Mouse (Mus musculus) small intestine, adult 2 months (tissue): ENCODE measurements around the gene Morn5. TPM values are rescaled to one million over a fixed set of nuclear protein-coding genes. Genes with fewer than 3 reads are reported as not detected.

Experiments used
- H3K27ac ChIP-seq: fragments of 200-500 bp; 2 replicates; pipeline ENCODE4 v1.5.1; 2012; ENCODE audit warnings: low read depth, low read length, control low read depth, inconsistent platforms; ENCODE audit not compliant: insufficient read depth
- H3K27me3 ChIP-seq: fragments of 200-500 bp; 2 replicates; pipeline ENCODE4 v1.6.1; 2012; ENCODE audit warnings: mild to moderate bottlenecking, moderate library complexity, low read length, inconsistent platforms; ENCODE audit not compliant: control insufficient read depth, insufficient read depth
- H3K36me3 ChIP-seq: fragments of 200-500 bp; 2 replicates; pipeline ENCODE4 v1.6.1; 2012; ENCODE audit warnings: mild to moderate bottlenecking, low read length, control low read depth, inconsistent platforms; ENCODE audit not compliant: control insufficient read depth, insufficient read depth
- H3K4me1 ChIP-seq: fragments of 200-500 bp; 2 replicates; pipeline ENCODE4 v1.6.1; 2012; ENCODE audit warnings: low read length, inconsistent platforms, mixed read lengths; ENCODE audit not compliant: control insufficient read depth, insufficient read depth, insufficient read length
- H3K4me3 ChIP-seq: fragments of 200-500 bp; 2 replicates; pipeline ENCODE4 v1.5.1; 2012; ENCODE audit warnings: low read depth, mild to moderate bottlenecking, control low read depth, inconsistent platforms, low read length, moderate library complexity
- CTCF ChIP-seq: fragments of 200-500 bp; IDR thresholded peaks from 2 replicates; pipeline ENCODE4 v1.5.1; 2012; ENCODE audit warnings: low read depth, mild to moderate bottlenecking, control low read depth, inconsistent platforms, low read length, moderate library complexity, mixed read lengths; ENCODE audit not compliant: insufficient replicate concordance, insufficient read length; ENCODE audit errors: extremely low read depth
- POLR2A ChIP-seq: fragments of 200-500 bp; IDR thresholded peaks from 2 replicates; pipeline ENCODE4 v1.6.1; 2012; ENCODE audit warnings: low read depth, mild to moderate bottlenecking, control low read depth, inconsistent platforms, low read length, moderate library complexity
- WGBS: fragments of 180-500 bp; shearing (Covaris S2); methylation state at CpG from one replicate; pipeline ENCODE4 v1.1.7; 2018; 5-methylcytosine and 5-hydroxymethylcytosine counted together
- polyA plus RNA-seq: library from polyadenylated mRNA; depleted of rRNA; stranded (reverse); fragments of >200 nt; gene quantifications from 2 replicates; pipeline ENCODE4 v1.2.3, GENCODE M21; 2012; rRNA removed

Morn5 gene
- not detected in 2 replicates for polyA plus RNA-seq

DNA sequence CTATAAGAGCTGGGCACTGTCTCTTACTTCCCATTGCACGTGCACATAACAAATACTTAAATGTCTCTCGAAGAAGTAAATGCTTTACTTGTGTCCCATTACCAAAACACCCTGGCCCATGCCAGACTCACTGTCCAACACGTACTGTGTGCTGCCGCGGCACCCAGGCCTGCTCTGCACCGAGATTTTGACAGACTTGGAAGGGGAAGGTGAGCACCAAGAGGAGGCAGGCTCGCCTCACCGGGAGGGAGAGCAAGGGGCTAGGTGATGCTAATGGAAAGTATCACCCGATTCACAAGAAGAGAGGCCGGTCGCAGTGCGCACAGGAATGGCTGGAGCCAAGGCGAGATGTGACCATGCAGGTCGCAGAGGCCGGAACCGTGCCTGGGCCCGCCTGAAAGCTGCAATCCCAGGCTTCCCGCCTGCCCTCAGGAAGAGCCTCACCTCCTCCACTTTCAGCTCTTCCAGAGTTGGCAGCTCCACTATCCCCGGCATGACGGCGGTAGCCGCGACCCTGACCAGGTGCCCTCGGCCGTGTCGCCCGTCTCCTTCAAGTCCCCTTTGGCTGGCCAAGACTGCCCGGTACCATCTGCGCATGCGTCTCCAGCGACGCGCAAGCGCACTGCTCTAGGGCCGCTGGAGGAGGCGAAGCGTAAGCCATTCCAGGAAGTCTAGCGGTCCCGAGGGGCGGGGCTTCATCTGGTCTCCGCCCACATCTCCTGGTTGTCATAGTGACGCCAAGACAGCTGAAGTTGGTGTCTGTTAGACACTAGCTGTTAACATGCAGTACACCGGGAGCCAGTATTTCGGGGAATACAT, at the start of gene Morn5, which contains the start of gene Ndufa8:
Gene Morn5, plus strand, starts transcription at position 711 of the 819 bp plus-strand sequence.
Gene Ndufa8, minus strand, starts transcription at position 659 of the 819 bp plus-strand sequence.
- H3K4me1 ChIP-seq = peaks cover 4% of the 10 kb centered on the region; the same call in 1 of the 2 replicates
- H3K4me3 ChIP-seq = peak within 1 kb of the TSS; percentile 78
- TF ChIP-seq POLR2A (peak; percentile 75), CTCF (no peak)
- peak within 1 kb of the TSS; percentile 33 for H3K27ac ChIP-seq
- whole genome bisulfite sequencing = under 1% methylated on average over 44 of the region's 44 CpGs
- H3K36me3 ChIP-seq = peaks cover 2% of the 10 kb centered on the region
- no peaks in the 10 kb centered on the region for H3K27me3 ChIP-seq

DNA sequence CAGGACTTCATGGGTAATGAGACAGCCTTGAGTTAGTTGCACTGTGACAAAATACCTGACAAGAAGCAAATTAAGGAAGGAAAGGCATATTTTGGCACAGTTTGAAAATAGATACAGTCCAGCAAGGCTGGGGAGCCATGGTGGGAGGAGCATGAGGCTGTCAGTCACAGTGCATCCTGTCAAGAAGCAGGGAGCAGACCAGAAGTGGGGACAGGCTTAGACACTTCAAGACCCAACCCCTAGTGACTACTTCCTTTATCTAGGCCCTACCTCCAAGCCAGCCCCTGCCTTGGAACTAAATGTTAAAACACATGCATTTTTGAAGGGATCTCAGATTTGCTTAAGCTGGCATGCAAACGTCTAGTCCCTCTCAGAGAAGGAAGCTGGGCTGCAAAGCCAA, 48.9 kb upstream of the Morn5 start:
- no peak for TF ChIP-seq POLR2A
- TF ChIP-seq CTCF = no peak
- 35% methylated on average over 1 of the region's 1 CpGs for WGBS

DNA sequence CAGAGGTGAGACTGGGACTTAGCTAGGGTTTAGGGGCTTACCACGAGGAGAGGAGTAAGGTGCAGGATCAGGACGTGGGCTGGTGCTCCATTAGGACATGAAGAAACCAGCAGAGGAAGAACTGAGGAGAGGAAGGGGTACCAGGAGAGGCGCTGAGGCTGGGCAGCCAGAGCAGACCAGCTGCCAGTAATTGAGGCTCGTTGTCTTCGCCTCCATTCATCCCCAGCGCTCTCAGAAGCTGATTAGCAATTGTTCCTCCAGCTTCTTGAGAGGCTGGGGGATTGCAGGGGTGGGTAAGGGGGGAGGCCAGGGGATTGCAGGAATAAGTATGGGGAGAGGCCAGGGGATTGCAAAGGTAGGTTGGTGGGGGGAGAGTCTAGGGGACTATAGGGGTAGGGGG, 47.1 kb upstream of the Morn5 start:
- WGBS = 39% methylated on average over 6 of the region's 6 CpGs
- no peak overlapping the region for H3K4me3 ChIP-seq

More for the DNA sequence above, 48.9 kb upstream of the Morn5 start:
- no peaks in the 10 kb centered on the region; the same call in 1 of the 2 replicates for H3K27me3 ChIP-seq
- H3K27ac ChIP-seq = no peak overlapping the region
- H3K4me1 ChIP-seq = no peaks in the 10 kb centered on the region
- no peaks in the 10 kb centered on the region for H3K36me3 ChIP-seq
- no peak overlapping the region for H3K4me3 ChIP-seq

DNA sequence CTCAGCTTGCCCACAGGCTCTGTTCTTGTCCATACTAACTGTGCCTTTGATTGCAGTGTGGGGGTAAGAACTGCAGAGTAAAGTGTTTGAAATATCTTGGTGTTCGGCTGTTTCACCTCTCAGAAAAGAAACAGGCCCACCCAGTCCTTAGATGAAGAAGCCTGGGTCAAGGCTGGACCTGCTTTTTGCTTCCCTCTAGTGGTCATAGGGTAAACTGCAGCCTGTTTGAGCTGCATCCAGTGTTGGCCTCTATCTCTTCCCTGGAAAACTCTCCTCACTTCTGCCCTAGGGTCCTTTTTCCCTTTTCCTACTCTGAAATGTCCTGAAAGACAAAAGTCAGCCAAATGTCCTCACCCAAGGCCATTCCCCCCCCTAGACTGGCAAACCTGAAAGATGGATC, 41.2 kb upstream of the Morn5 start:
- H3K36me3 ChIP-seq = no peaks in the 10 kb centered on the region
- WGBS = 13% methylated on average over 1 of the region's 1 CpGs
- no peak for TF ChIP-seq POLR2A
- peak; percentile 57; the same call in 1 of the 2 replicates for TF ChIP-seq CTCF
- H3K4me1 ChIP-seq = no peaks in the 10 kb centered on the region
- no peak overlapping the region for H3K4me3 ChIP-seq
- no peak overlapping the region for H3K27ac ChIP-seq
- H3K27me3 ChIP-seq = peaks cover 20% of the 10 kb centered on the region

More for the DNA sequence above, 47.1 kb upstream of the Morn5 start:
- Histone ChIP-seq H3K27me3 (no peaks in the 10 kb centered on the region; the same call in 1 of the 2 replicates), H3K27ac (no peak overlapping the region), H3K4me1 (no peaks in the 10 kb centered on the region), H3K36me3 (no peaks in the 10 kb centered on the region)
- TF ChIP-seq POLR2A = no peak
- no peak for TF ChIP-seq CTCF

DNA sequence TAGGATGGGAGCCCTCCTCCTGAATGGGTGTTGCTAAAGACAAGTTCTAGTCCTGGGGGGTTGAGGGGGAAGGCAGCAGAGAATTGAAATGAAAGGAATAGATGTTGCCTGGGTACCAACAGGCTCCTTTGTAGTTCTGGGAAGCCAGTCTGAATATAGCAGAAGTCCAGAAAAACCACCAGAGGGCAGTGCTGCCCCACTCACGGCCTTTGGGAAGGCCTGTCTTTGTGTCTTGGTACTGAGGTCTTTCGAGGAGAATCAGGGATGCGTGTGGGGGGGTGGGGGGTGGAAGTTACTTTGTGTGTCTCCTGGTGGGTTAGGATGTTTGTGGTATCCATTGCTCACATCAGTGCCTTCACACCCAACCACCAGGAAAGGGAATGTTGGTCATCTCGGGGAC, 39.9 kb upstream of the Morn5 start:
- Histone ChIP-seq H3K27ac (no peak overlapping the region), H3K36me3 (no peaks in the 10 kb centered on the region), H3K4me1 (no peaks in the 10 kb centered on the region), H3K4me3 (no peak overlapping the region), H3K27me3 (peaks cover 20% of the 10 kb centered on the region)
- TF ChIP-seq POLR2A (no peak), CTCF (peak; percentile 83; the same call in 1 of the 2 replicates)
- WGBS = 25% methylated on average over 4 of the region's 4 CpGs

DNA sequence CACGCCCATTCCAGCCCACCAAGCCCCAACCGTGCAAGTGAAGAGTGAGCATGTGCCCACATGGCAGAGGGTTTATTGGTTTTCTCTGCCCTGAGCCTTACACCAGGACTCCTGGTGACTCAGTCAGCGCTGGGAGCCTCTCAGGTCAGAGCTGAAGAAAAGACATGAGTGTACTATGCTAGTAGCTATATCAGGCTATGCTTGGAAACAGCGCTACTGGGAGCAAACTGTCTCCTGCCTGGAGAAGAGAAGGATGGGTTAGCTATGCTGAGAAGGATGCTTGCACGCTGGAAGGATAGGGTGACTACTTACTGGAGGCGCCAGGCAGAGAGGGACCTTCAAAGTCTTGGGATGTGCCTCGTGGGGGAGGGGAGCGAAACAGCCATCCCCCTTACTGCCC, 38.7 kb upstream of the Morn5 start:
- TF ChIP-seq POLR2A (no peak), CTCF (no peak)
- 64% methylated on average over 8 of the region's 8 CpGs for WGBS
- Histone ChIP-seq H3K27me3 (peaks cover 20% of the 10 kb centered on the region), H3K4me3 (no peak overlapping the region), H3K36me3 (no peaks in the 10 kb centered on the region), H3K4me1 (no peaks in the 10 kb centered on the region), H3K27ac (no peak overlapping the region)

DNA sequence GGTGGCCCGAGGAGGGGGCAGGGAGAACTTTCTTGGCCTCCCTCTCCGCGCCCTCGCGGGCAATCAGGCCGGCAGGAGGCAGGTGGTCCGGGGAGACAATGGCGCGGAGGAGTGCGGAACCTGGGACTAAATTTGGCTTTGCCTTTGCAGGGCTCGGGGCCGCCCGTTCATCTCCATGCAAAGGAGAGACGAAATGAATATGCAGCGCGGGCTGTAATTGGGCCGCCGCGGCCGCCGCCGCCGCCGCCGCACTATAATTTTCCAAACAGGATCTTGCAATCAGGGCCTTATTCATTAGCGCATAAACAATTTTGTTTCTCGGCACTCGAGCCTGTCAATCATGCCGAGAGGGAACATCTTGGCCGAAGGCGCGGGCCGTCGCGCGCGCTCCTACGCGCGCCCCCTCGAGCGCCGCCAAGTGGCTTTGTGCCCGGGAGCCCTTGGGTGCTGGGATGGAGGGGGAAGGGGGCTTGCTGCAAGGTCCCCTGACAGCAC, 37.9 kb upstream of the Morn5 start:
- no peak for TF ChIP-seq POLR2A
- TF ChIP-seq CTCF = no peak
- Histone ChIP-seq H3K36me3 (no peaks in the 10 kb centered on the region), H3K4me3 (peak overlapping the region; percentile 41), H3K27ac (no peak overlapping the region), H3K4me1 (no peaks in the 10 kb centered on the region), H3K27me3 (peaks cover 20% of the 10 kb centered on the region)
- WGBS = under 1% methylated on average over 44 of the region's 44 CpGs
